Mouse (Mus musculus) megakaryocyte, adult 5-6 weeks (primary cell): Measurements from ENCODE around the gene Polm. TPM values are rescaled to one million over a fixed set of nuclear protein-coding genes. Genes with fewer than 3 reads are reported as not detected.
A peak's percentile ranks its signal among the peaks of the same experiment; 100 is the strongest.

ENCODE experiments used
- ATAC-seq: 2 replicates; pipeline ENCODE4 v1.8.0; 2016; ENCODE audit warnings: mild to moderate bottlenecking, inconsistent platforms; ENCODE audit not compliant: poor library complexity, severe bottlenecking
- total RNA-seq, 2 experiments: library from RNA; stranded (forward) in 1 of 2; stranded (reverse) in 1 of 2; fragments of 153-499, 151-499 nt in 1 of 2; fragments of 221-1000, 200-1000 nt in 1 of 2; gene quantifications; 2 replicates each; pipeline versions ENCODE4 v1.2.3 to v1.2.4; 2015 to 2017

The Polm gene
- 10.4 and 10.7 TPM in 2 replicates for total RNA-seq (2015)
- 6.0 and 8.8 TPM in 2 replicates for total RNA-seq (2017)

DNA sequence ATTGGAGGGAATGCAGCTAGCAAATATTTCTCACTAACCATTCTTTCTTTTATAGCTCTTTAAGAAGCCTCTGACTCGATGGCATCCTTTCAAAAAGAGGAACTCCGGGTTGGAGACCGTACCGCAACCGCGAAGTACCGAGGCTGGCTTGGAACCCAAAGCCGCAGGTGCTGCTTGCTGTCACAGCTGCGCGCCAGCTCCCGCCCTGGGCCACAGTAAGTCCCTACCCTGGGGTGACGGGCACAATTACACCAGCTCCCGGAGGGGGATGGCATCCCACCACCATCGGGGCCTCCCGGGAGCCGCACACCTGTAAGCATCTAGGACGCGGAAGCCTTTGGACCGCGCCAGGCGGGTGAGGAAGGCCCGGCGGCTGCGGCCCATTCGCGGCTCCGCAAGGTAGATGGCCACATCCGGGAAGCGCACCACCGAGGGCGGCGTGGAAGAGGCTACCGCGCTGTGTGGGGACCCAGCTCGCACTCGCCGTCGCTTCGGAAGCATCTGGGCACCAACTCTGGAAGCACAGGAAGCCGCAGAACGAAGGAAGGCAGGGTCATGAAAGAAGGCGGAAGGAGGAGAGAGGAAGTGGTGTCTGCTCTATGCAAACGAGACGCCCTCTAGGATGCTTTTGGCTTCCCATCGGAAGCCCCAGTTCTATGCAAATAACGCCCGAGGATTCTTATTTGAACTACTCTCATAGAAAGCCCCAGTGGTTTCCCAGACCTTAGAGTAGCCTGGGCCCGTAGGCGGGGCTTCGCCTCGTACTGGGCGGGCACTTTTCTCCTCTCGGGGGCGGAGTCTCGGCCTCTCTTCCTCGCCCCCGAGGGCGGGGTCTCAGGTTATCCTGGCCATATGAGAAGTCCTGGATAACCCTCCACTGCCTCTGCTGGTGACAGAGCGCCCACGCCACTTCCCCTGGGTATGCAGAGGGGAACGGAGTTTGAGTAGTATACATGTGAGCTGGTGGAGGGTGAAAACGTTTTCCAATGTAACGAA, at the start of gene Polm:
Polm (minus strand) TSS at position 766 of the 996 bp plus-strand sequence.
- peak; percentile 94 for ATAC-seq

DNA sequence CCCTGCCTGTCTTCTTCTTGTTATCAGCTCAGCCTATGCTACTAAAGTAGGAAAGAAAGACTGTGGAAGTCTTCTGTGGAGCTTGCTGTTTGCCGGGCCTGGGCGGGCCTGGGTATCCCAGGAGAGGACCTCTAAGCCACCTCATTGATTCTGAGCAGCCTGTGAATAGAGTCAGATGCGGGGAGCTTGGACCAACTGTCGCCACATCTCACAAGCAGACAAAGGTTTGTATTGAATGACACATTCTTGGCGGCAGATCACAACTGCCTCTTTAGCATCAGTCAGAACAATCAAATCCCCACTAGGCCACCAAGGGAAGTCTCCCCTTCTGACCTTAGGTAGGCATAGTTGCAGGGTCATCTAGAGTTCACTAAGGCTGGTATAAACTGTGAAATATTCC, 49.4 kb upstream of the Polm start:
- ATAC-seq: no peak

DNA sequence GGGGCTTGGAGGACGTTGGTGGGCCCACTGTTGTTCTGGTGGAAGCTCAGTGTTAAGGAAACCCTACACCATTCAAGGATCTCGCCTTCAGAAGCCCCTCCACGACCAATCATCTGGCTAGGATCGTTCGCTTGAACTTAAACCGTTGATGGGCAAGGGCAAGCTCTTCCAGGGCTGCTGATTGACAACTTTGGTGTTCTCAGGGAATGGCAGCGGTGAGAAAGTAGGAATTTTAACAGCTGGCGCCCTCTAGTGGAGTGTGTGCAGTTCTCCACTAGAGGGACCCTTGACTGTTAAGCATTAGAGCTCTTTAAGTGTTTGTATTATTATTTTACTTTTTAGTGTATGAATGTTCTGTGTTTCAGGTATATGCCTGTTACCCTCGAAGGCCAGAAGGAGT, 48.4 kb upstream of the Polm start:
- ATAC-seq: peak; percentile 61

DNA sequence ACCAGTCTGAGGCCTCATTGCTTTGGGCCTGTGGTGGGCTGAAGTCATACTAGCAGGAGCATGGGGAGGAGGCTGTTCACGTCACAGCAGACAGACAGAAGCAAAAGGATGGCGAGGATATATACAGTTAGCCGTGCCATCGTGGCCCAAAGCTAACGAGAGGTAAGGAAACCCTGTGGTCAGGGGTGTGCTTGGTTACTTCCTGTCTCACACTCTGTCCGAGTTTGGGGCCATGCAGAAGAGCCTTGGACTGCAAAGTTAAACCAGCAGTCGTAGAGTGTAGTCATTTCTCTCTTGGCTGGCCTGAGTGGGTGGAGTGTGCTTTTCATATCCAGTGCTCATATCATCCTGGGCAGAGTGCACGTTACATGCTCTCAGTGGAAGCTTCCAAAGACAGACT, 44.7 kb upstream of the Polm start:
- ATAC-seq: peak; percentile 31

DNA sequence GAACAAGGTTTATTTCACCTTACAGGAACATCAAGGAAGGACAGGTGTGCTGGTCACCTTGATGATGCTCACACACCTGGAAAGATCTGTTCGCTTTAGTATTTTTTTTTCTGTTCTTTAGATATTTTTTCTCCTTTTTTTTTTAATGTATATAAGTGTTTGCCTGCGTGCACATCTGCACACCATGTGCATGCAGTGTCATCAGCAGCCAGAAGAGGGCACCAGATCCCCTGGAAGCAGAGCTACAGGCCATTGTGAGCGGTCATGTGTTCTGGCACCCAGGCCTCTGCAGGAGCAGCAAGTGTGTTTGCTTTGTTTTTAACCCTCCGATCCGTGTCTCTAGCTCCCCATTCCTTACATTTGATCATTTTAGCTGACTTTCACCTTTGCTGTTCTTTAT, 42.1 kb upstream of the Polm start:
- peak; percentile 47 for ATAC-seq

DNA sequence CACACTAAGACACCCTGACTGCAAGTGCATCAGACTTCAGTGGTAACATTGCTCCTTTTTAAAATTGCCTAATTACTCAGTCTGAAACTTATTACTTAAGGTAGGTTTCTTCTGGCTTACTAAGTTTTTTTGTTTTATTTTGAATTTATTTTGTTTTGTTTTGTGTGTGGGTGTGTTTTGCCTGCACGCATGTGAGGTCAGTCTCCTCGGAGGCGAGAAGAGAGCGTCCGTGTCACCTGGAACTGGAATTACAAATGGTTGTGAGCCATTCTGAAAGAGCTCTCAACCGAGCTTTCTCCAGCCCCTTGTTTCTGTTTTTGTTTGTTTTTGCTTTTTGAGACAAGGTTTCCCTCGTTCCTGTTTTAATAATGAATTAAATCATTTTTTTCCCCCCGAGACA, 40.8 kb upstream of the Polm start:
- ATAC-seq: no peak

DNA sequence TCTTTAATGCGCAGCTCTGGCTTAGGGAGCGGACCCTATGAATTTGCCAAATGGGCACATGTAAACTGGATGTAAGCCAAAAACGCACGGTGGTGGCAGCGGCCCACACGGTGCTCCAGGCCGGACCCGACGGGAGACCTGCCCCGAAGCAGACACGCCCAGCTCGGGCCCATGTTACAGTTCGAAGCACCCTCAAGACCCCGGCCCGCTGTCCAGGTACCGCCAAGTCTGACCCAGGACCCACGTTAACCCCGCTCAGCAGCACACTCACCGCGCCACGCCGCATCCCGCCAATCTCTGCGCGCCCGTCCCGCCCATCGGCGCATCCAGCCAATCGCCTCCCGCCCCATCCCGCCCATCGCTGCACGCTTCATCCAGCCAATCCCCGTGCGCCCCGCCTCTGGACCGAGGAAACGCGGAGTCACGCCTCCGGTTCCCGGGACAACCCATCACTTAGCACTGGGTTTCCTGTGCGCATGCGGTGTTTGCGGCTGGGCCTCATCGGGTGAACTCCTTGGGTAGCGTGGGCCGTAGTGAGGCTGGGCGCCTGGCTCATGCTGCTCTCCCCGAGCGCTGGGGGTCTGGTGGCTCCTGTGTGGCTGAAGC, 40.2 kb upstream of the Polm start, which contains the start of gene Pold2:
Pold2 (minus strand) TSS at position 372 of the 606 bp plus-strand sequence.
- peak; percentile 98 for ATAC-seq

DNA sequence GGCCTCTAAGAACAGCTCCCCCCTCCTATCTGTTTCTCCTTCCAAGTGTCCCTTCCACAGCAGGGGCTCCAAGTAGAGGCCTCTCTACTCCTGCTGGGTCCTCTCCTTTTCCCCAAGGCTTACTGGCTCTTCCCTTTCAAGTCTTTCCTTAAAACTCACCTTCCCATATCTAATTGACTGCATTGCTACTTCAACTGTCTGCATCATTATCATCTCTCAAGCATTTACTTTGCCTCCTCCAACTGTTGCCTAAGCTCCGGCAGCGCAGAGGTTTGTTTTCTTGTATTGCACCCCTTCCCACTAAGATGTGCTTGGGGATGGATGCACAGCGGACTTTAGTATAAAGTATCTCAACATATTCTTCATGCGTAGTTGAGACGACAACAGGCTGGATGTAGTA, 39.6 kb upstream of the Polm start:
- no peak for ATAC-seq

DNA sequence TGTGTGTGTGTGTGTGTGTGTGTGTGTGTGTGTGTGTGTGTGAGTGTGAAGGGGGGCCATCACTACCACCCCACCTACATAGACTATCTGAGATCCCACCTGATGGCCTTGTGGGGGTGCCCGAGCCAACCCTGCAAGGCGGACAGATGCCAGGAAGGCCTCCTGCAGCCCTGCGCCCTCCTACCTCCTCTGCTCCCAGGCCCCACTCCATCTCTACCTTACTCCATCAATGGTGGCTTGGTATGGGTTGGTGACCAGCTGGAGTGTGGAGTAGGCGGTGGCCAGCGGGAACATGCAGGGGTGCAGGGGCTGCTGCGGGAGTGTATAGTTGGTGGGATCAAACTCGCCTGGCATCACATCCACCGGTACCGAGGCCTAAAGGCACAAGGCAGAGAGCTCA, 35.4 kb upstream of the Polm start:
- no peak for ATAC-seq

DNA sequence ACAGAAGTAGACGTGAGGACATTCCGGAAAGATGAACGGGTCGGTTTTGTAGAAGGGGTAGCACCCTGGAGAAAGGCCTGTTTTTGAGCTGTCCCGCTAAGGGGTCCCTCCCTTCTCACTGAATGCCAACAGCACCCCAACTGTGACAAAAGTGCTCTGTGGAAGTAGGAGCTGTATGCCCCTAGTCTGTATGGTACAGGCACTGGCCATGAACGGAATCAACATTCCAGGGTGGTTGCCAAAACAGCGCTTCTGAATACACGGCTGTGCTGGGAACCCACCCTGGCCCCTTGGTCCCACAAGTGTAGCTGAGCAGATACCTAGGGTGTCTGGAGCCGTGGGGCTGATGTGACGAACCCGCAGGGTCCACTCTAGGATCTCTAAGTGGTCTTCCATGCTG, 34.9 kb upstream of the Polm start:
- no peak for ATAC-seq

DNA sequence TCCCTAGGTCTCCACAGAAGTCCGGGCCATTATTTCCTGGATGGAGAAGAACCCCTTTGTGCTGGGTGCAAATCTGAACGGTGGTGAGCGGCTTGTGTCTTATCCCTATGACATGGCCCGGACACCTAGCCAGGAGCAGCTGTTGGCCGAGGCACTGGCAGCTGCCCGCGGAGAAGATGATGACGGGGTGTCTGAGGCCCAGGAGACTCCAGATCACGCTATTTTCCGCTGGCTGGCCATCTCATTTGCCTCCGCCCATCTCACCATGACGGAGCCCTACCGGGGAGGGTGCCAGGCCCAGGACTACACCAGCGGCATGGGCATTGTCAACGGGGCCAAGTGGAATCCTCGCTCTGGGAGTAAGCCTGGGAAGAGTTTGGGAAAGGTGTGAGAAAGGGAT, 32.3 kb upstream of the Polm start:
- no peak for ATAC-seq

DNA sequence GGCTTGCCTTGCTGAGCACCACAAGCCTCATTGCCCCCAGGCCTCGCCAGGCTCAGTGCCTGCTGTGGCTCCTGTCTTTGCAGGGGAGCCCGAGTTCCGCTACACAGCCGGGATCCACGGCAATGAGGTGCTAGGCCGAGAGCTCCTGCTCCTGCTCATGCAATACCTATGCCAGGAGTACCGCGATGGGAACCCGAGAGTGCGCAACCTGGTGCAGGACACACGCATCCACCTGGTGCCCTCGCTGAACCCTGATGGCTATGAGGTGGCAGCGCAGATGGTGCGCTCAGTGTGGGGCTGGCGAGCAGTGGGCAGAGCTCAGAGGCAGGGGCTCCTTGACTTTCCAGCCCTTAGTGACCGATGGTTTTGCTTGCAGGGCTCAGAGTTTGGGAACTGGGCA, 31.5 kb upstream of the Polm start:
- ATAC-seq: no peak

DNA sequence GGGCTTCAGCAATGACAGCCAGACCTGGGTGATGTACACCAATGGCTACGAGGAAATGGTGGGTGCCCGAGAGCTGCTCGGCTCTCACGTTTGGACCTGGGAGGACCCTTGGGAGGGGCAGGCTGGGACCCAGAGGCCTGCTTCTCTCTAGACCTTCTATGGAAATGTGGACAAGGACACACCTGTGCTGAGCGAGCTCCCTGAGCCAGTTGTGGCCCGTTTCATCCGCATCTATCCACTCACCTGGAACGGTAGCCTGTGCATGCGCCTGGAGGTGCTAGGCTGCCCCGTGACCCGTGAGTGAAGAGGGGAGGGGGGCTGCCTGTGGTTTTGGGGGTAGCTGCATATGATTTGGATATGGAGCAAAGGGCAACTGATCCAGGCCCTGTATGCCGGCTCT, 30.5 kb upstream of the Polm start:
- no peak for ATAC-seq

DNA sequence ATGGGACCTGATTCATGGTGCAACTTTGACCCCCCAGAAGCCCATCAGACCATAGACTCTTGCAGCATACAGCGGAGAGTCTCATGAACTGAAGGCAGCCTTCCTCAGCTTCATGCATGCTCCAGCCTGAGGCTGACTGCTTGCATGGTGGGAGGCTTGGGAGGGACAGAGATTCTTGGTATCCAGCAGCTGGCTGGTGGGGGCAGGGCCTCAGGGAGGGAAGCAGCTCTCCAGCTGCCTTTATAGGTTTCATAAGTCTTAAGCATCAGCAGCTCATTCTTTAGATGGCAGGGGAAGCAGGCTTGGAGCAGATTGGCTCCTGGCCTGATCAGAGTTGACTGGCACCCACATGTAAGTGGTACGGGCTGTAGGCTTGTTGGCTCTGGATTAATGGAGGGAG, 29.4 kb upstream of the Polm start:
- no peak for ATAC-seq

DNA sequence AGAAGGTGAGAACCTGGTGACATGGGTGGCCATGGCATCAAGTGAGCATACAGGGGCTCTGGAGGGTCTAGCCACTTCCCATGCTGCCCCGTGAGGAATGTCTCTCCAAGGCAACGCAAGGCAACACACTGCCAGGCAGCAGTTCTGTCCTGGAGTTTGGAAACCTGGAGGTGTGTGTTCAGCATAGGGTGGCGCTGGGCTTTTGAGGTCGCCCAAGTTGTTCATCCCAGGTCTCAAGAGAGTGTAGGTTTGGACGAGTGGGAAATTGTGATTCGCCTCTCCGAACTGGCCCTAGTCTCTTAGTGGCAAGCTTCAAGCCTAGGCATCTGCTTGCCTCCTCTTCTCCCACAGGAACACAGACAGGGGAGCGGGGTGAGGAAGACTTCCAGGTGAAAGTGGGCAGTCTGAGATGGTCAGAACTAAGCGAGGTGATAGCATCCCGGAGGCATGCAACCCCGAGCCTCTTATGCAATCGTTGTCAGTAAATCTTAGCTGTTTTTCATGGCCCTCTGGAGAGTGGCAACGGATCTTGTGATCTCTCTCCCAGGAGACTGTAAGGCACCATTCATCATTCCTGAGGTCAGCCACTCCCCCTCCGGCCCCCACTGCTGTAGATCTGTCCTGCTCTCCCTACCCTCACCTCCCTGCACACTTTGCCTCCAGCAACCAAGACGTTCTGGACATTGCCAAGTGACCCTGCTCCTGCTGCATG, 24.7 kb upstream of the Polm start:
- no peak for ATAC-seq

DNA sequence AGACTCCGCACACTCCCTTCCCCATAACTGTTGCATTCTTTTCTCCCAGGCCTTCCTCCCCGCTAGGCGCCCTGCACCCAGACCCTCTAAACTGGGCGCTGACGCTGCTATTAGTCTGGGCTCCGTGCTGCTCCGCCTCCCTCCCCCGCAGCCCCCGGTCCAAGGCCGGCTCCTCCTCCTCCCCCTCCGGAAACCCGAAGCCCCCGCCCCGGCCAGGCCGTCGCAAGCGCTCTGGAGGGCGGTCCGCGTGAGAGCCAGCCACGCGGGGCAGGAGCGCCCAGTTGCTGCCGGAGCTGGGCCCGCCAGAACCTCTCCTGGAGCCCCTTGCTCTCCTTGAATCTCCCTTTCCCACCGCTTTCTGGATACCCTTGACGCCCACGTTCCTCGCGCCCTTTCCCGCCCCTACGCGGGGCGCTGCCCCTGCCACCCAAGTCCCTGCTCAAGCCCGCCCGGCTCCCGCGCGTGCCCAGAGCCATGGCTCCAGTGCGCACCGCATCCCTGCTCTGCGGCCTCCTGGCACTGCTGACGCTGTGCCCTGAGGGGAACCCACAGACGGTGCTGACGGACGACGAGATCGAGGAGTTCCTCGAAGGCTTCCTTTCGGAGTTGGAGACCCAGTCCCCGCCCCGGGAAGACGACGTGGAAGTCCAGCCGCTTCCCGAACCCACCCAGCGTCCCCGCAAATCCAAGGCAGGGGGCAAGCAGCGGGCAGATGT, 24.0 kb upstream of the Polm start, which contains the start of gene Aebp1:
Aebp1 (plus strand) TSS at position 270 of the 716 bp plus-strand sequence.
- no peak for ATAC-seq

DNA sequence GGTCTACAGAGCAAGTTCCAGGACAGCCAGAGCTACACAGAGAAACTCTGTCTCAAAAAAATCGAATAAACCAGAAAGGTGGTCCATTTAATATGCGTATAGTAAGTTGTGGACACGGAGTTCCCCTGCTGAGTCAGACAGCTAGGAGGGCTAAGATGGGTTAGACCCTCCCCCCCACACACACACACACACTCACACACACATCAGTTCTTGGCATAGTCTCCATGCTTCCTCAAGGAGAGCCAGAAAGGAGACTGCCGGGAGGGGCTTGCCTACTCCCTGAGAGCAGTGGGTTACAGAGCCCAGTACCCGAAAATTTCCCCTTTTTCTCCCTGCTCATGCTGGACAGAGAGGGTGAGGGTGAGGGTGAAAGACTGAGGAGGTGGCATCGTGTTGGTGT, 22.8 kb upstream of the Polm start:
- ATAC-seq: no peak

DNA sequence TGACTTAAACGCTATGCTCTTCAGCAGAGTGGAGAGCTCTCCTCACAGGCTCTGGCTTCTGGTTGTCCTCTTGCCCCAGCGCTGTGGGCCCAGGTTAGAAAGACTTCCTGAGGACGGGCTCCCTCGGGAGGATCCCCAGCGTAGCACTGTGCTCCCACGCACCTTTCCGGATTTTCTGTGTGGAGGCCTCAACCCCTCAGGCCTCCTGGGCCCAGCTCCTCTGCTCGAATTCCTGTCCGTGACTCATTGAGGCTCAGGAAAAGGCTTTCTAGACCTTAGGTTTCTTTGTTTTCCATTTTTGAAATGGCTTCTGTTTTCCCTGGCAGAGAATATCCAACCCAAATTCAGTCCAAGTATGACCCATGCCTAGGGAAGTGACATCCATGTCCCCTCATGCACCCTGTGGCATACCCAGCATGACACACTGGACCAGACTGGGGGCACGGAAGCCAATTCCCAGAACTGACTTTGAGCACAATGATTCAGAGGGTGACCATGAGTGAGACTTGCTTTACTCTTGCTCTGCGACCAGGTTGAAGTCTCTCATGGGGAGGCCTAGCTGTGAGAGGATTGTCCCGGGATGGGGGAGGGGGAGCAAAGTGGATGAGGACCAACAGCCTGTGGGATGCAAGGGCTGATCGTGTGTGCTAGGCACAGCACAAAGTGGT, 22.2 kb upstream of the Polm start:
- no peak for ATAC-seq

DNA sequence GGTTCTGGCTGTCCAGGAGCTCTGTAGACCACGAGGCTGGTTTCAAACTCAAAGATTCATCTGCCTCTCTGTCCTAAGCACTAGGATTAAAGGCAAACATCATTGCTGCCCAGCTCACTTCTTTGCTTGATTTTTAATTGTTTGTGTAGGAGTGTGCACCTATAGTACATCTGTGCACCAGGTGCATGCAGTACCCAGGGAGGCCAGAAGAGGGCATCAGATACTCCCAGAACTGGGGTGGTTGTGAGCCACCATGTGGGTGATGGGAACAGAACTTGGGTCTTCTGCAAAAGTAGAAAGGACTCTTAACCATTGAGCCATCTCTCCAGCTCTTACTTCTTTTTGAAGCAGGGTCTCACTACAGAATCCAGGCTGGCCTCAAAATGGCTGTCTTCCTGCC, 20.9 kb upstream of the Polm start:
- no peak for ATAC-seq

DNA sequence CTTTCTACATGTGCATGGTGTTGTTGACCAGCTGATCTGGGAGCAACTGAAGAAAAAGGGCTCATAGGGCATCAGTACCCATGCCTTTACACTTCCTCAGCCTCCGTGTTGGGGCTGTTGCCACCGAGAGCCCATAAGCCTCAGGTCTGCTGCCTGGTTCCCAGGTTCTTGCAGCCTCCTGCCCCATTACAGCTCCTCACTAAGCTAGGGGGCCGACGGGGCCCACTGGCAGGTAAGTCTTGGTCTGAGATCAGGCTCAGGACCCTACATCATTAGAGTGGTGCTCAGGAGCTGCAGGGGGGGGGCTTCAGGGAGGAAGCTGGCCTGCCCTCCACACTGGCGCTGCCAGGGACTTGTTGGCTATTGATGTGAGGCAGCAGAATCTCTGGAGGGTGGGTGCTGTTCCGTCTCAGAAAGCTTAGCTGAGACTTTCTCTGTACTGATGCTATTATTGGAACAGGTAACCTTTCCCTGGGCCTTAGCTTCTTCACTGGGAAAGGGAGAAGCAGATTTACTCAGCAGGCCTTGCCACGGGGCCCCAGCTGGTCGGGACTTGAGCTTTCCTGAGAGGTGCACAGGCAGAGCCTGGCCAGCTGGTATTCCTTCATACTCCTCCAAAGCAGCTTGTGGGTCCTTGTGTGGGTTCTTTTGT, 18.8 kb upstream of the Polm start:
- ATAC-seq: no peak
